Mouse (Mus musculus) liver, embryonic 14.5 days (tissue): ENCODE data around the gene Cyth4.

Experiments used
- CTCF ChIP-seq: IDR thresholded peaks from 2 replicates; pipeline ENCODE4 v1.5.1; 2016; ENCODE audit warnings: antibody characterized with exemption, low read depth, control low read depth
- EP300 ChIP-seq: IDR thresholded peaks from 2 replicates; pipeline ENCODE4 v1.6.1; 2016; ENCODE audit warnings: antibody characterized with exemption, low read depth

DNA sequence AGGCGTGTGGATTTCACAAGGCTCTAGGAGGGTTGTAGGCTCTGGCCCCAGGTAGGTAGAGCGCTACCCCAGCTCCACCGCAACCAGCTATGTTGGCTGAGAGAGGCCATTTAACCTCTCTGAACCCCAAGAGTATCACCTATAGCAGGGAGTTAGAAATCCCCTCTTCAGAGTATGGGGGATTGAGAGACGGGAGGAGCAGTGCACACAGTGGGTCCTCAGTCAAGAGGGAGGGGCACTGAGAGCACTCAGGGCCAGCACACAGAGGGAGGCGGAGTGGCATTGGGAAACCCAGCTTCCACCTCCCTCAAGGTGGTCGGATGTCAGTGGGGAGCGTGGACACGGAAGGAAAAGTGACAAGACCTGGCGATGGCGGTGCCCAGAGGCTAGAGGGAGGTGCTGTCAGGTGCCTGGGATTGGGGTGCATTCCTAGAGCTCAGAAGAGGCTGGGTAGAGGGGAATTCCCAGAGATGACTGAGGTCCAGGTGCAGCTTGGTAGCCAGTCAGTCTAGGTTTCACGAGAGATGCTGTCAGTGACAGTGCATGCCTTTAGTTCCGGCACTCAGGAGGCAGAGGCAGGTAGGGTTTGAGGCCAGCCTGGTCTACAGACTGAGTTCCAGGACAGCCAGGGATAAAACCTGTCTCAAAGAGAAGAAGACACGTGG is 2.8 kb downstream of the Cyth4 start:
- TF ChIP-seq CTCF (no peak), EP300 (no peak)
